Mouse (Mus musculus) stomach, postnatal 0 days (tissue): ENCODE measurements around the gene Ryr2. TPM values are rescaled to one million over a fixed set of nuclear protein-coding genes. Genes with fewer than 3 reads are reported as not detected.

Source experiments
- ATAC-seq: fragments of 200-750 bp; cut with Nextera tagmentation; 2 replicates; pipeline ENCODE4 v1.8.0; 2017; ENCODE audit not compliant: low FRiP score, low TSS enrichment
- DNase-seq: peaks from one replicate; pipeline ENCODE4 v3.0.0-alpha.2; 2016; ENCODE audit warnings: low spot score
- H3K27ac ChIP-seq: fragments of 300-500 bp; sonication (generic); replicated peaks from 2 replicates; pipeline ENCODE4 v1.5.1; 2014; ENCODE audit warnings: mild to moderate bottlenecking, control low read depth
- H3K27me3 ChIP-seq: fragments of 300-500 bp; sonication (generic); 2 replicates; pipeline ENCODE4 v1.6.1; 2014; ENCODE audit warnings: low read length; ENCODE audit not compliant: control insufficient read depth, insufficient read depth
- H3K36me3 ChIP-seq: fragments of 300-500 bp; sonication (generic); 2 replicates; pipeline ENCODE4 v1.6.1; 2014; ENCODE audit warnings: low read length, mixed read lengths; ENCODE audit not compliant: control insufficient read depth, insufficient read depth
- H3K4me1 ChIP-seq: fragments of 300-500 bp; sonication (generic); replicated peaks from 2 replicates; pipeline ENCODE4 v1.6.1; 2014; ENCODE audit warnings: antibody characterized with exemption; ENCODE audit not compliant: control insufficient read depth, insufficient read depth
- H3K4me2 ChIP-seq: fragments of 300-500 bp; sonication (generic); replicated peaks from 2 replicates; pipeline ENCODE4 v1.6.1; 2014; ENCODE audit warnings: low read depth, mild to moderate bottlenecking, control low read depth, moderate library complexity
- H3K4me3 ChIP-seq: fragments of 300-500 bp; sonication (generic); 2 replicates; pipeline ENCODE4 v1.5.1; 2014; ENCODE audit warnings: low read depth, low read length, control low read depth
- H3K9ac ChIP-seq: fragments of 300-500 bp; sonication (generic); 2 replicates; pipeline ENCODE4 v1.6.1; 2014; ENCODE audit warnings: mild to moderate bottlenecking, low read length, control low read depth, mixed read lengths
- H3K9me3 ChIP-seq: fragments of 300-500 bp; sonication (generic); 2 replicates; pipeline ENCODE4 v1.6.1; 2016; ENCODE audit warnings: low read length; ENCODE audit not compliant: control insufficient read depth
- CTCF ChIP-seq: IDR thresholded peaks from 2 replicates; pipeline ENCODE4 v1.5.1; 2016; ENCODE audit warnings: antibody characterized with exemption, low read depth, mild to moderate bottlenecking, moderate library complexity
- EP300 ChIP-seq: optimal IDR thresholded peaks from 2 replicates; pipeline ENCODE3; 2016; ENCODE audit warnings: antibody characterized with exemption
- WGBS: fragments of 180-500 bp; shearing (Covaris S2); extraction: QIAGEN DNeasy Blood & Tissue Kit; methylation state at CpG from one replicate; pipeline ENCODE4 v1.1.7; 2014; 5-methylcytosine and 5-hydroxymethylcytosine counted together
- polyA plus RNA-seq: library from polyadenylated mRNA; unstranded; fragments of >200 nt; fragmentation: Nextera tagmentation; extraction: Ambion mirVana; gene quantifications from 2 replicates; pipeline ENCODE4 v1.2.1, GENCODE M21; 2015

Ryr2 gene
- polyA plus RNA-seq, 1 experiment from 2014 or later: 0.61 TPM

- TF ChIP-seq CTCF: no peak
- TF ChIP-seq EP300: no peak
- H3K27ac ChIP-seq: no peak overlapping the region
- 67% methylated on average over 2 of the region's 2 CpGs for WGBS
Measured at GRCm38 (mm10) chr13:11978359-11978758, 128.4 kb downstream of the Ryr2 start.

GRCm38 (mm10) chr13:11977606-11978005 lies 129.1 kb downstream of the Ryr2 start:
- WGBS: 63% methylated on average over 4 of the region's 4 CpGs
- no peak overlapping the region for H3K27ac ChIP-seq
- no peaks in the 10 kb centered on the region for H3K27me3 ChIP-seq

More at GRCm38 (mm10) chr13:11978359-11978758, 128.4 kb downstream of the Ryr2 start:
- ATAC-seq (no peak), DNase-seq (no peak)
- H3K9me3 ChIP-seq: no peaks in the 10 kb centered on the region
- no peaks in the 10 kb centered on the region for H3K36me3 ChIP-seq
- no peak overlapping the region for H3K9ac ChIP-seq
- H3K4me2 ChIP-seq: no peak overlapping the region
- H3K4me3 ChIP-seq: no peak overlapping the region
- no peaks in the 10 kb centered on the region for H3K27me3 ChIP-seq
- no peaks in the 10 kb centered on the region for H3K4me1 ChIP-seq

DNA sequence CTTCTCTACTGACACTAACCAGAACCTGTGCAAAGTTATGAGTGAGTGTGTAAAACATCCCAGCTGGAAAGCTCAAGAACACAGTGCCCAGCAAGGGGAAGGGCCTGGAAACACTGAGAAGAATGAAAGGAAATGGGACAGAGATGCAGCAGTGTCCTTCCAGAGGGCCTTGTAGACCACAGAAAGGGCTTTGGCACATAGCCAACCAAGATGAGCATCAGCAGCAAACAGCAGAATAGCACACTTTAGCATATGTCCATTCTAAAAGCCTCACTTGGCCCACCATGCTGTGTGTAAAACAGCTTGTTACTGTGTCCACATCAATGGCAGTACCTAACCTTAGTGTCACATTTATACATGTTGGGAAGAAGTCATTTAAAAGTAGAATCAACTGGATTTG lies 142.4 kb downstream of the Ryr2 start:
- H3K4me2 ChIP-seq: no peak overlapping the region
- TF ChIP-seq EP300 (no peak), CTCF (no peak)
- no peak overlapping the region for H3K27ac ChIP-seq
- ATAC-seq (no peak), DNase-seq (no peak)
- H3K36me3 ChIP-seq: no peaks in the 10 kb centered on the region
- no peaks in the 10 kb centered on the region for H3K27me3 ChIP-seq
- no peaks in the 10 kb centered on the region for H3K9me3 ChIP-seq
- no peaks in the 10 kb centered on the region for H3K4me1 ChIP-seq
- no peak overlapping the region for H3K9ac ChIP-seq
- H3K4me3 ChIP-seq: no peak overlapping the region

More at GRCm38 (mm10) chr13:11977606-11978005, 129.1 kb downstream of the Ryr2 start:
- DNase-seq (no peak), ATAC-seq (no peak)
- Histone ChIP-seq H3K4me1 (no peaks in the 10 kb centered on the region), H3K9me3 (no peaks in the 10 kb centered on the region), H3K4me3 (no peak overlapping the region), H3K4me2 (no peak overlapping the region), H3K36me3 (no peaks in the 10 kb centered on the region), H3K9ac (no peak overlapping the region)
- TF ChIP-seq CTCF (no peak), EP300 (no peak)

GRCm38 (mm10) chr13:11959488-11960174 lies 147.1 kb downstream of the Ryr2 start:
- Histone ChIP-seq H3K36me3 (no peaks in the 10 kb centered on the region), H3K4me2 (no peak overlapping the region), H3K27me3 (no peaks in the 10 kb centered on the region), H3K9me3 (no peaks in the 10 kb centered on the region), H3K4me3 (no peak overlapping the region), H3K27ac (no peak overlapping the region), H3K4me1 (no peaks in the 10 kb centered on the region), H3K9ac (no peak overlapping the region)
- DNase-seq: no peak
- ATAC-seq: no peak; the same call in 1 of the 2 replicates
- no peak for TF ChIP-seq CTCF
- TF ChIP-seq EP300: no peak

- H3K4me2 ChIP-seq: no peak overlapping the region
- TF ChIP-seq CTCF (no peak), EP300 (no peak)
- no peak overlapping the region for H3K27ac ChIP-seq
- H3K27me3 ChIP-seq: no peaks in the 10 kb centered on the region
- no peaks in the 10 kb centered on the region for H3K4me1 ChIP-seq
- H3K9ac ChIP-seq: no peak overlapping the region
- no peaks in the 10 kb centered on the region for H3K9me3 ChIP-seq
- DNase-seq (no peak), ATAC-seq (no peak)
- H3K36me3 ChIP-seq: no peaks in the 10 kb centered on the region
- H3K4me3 ChIP-seq: no peak overlapping the region
- WGBS: 74% methylated on average over 3 of the region's 3 CpGs
Measured at GRCm38 (mm10) chr13:11958854-11959253, 147.9 kb downstream of the Ryr2 start.

DNA sequence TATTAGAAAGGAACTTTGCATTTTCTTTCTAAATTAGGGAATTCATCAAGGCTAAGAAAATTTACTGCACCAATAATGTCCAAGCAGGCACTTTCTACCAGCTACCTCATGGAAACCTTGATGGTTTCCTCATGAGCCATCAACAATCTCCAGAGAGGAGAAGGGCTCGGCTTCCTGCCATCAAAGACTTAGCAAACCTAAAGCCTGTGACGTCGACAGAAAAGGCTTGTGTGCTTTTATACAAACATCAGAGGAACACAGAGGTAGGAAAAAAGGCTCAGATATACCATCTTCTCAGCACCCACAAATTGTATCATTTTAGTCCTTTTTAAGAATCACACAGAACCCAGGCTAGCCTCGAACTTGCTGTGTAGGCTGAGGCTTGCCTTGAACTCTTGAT lies 148.5 kb downstream of the Ryr2 start:
- Histone ChIP-seq H3K9me3 (no peaks in the 10 kb centered on the region), H3K4me2 (no peak overlapping the region), H3K4me3 (no peak overlapping the region), H3K27ac (no peak overlapping the region), H3K27me3 (no peaks in the 10 kb centered on the region), H3K9ac (no peak overlapping the region), H3K36me3 (no peaks in the 10 kb centered on the region), H3K4me1 (no peaks in the 10 kb centered on the region)
- WGBS: 63% methylated on average over 4 of the region's 4 CpGs
- ATAC-seq (no peak), DNase-seq (no peak)
- TF ChIP-seq EP300: no peak
- no peak for TF ChIP-seq CTCF
